Mouse (Mus musculus) ZHBTc4 (cell line): Measurements from ENCODE around the gene Klf15.

Experiments
- DNase-seq: peaks from one replicate; pipeline ENCODE4 v3.0.0-alpha.2; 2011; ENCODE audit warnings: low read depth, low spot score

Klf15 gene

GRCm38 (mm10) chr6:90491956-90492744 is 29.8 kb downstream of the Klf15 start:
- no peak for DNase-seq

GRCm38 (mm10) chr6:90494155-90494554 is 31.8 kb downstream of the Klf15 start:
- no peak for DNase-seq

DNA sequence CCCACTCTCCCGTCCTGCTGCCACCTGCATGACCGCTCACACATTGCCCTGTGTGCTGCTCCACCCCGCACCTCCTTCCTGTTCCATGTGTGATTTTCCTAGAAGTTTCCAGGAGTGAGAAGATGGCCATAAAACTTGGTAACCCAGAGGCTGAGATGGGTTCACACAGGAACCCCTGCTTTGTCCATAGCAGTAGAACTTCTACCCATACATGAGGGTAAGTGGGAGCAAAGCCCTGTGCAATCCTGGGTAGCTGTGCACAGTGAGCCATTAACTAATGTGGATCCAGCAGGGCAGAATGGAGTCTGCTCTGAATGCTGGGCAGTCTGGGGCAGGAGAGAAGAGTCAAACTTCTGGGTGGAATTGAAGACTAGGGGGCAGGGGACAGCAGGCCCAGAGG is 32.2 kb downstream of the Klf15 start:
- DNase-seq: no peak

DNA sequence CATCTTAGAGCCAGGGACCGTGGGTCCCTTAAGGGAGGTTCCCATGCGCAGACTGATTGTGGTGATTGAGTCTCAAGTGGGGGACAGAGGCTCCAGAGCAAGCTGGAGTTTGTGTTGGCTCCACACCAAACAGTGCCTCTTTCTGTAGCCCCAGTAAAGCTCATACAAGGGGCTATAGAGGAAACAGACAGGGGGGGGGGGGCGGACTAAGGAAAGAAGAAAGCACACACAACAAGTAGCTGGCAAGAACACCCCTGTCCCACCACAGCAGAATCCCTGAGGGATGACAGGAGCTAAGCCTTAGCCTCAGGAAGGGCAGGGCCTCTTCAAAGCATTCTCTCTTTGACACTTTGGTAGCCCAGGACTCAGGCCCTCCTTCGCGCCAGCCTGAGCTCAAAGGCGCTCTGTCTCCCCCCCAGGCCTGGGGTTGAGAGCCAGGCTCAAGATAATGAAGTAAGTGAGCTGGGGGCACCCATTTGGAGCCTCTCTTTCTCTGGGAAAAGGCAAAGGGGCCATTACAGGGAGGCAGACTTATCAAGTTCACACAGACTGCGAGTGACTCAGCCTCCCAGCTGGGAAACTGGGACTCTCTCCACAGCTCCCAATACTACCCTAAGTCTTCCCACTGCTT is 33.0 kb downstream of the Klf15 start:
- DNase-seq: no peak

- no peak for DNase-seq
Measured at GRCm38 (mm10) chr6:90496217-90496616, 33.8 kb downstream of the Klf15 start.

DNA sequence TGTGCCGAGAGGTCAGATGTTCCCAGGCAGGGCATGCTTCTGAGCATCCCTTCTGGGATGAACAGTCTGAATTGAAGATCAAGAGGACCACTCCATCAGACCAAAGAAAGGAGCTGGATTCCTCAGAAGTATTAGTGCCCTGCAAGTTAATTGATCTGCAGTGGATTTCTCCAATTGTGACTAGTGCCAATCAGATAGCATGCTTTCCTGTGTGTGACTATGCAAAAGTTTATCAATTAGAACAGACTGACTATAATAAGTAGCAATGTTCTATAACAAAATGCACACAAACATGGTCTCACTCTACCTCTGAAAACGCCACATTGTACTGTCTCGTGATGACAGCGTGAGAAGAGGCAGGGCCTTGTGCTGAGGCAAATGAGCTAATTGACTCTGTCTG is 37.1 kb downstream of the Klf15 start:
- DNase-seq: no peak

DNA sequence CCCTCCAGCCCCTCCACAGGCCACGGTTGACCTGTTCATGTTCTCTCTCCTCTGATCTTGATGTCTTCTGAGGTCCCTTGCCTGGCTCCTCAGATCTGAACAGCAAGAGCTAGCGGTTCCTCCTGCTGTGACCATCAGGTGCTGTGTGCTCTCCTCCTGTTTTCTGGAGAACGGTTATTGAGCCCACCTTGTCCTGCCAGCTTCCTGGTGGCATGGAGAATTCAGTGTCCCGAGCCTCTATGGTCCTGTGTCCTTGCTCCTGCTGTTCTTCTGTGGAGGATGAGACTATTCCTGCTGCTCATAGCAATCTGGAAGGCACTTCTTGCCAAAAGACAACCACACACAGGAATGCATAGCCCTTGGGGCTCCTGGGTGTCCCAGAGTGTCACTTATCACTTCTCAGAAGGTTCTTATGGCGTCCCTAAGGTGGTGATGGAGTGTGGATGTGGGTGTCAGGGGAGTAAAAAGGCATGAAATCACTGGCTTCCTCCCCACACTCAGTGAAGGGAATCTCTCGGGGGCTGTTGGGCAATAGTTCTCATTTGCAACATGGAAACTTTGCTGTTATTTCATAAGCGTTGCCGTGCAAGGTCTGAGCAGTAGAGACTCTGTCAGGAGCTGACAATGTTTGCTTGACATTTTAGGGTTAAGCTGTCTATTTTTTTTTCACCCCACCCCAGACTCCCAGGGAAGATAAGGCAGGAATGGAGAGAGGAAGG is 39.0 kb downstream of the Klf15 start:
- no peak for DNase-seq

DNA sequence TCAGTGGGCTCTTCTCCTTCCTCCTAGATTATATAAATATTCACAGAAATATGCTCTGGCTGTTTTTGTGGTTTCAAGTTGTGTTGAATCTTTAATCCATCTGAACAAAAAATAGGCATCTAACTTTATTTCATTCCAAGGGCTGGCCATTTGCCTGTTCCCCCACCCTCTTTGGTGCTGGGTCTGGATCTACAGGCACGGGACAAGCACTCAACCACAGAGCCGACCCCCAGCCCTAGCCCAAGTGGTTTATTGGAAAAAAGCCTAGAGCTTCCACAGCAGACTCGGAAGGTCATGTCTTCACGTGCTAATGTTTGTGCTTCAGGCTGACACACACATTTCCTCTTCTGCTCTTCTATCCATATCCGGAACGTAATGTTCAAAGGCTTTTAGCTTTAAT is 43.5 kb downstream of the Klf15 start:
- DNase-seq: no peak

DNA sequence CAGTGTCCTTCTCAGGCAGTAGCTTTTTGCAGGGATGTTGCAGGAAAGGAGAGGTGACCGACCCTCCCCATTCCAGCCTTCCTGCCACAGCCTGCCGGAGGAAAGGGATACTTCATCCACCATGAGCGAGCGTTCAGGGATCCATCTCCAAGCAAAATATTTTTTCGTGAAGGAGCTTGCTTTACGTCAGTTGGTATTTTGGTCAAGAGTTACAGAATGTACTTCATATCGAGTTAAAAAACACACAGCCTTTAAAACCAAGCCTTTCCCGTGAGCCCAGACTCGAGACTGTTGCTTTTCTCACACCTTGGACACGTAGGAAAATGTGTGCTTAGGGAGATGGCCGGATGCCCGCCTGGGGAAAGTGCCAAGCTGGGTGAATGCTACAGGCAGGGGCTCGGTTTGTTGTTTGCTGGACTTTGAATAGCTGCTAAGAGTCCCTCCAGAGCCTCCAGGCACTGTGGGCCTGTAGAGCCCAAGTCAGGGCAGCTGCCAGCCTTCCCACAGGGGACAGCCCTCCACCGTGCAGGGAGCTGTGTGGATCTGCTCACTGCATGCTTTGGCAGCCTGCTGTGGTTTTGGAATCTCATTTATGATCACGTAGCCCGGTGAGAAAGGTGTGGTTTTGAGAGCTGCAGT is 44.4 kb downstream of the Klf15 start:
- peak; percentile 41 for DNase-seq

GRCm38 (mm10) chr6:90507443-90507842 is 45.1 kb downstream of the Klf15 start:
- DNase-seq: no peak

GRCm38 (mm10) chr6:90508197-90508624 is 45.8 kb downstream of the Klf15 start:
- DNase-seq: peak; percentile 96

GRCm38 (mm10) chr6:90509085-90509484 is 46.7 kb downstream of the Klf15 start:
- DNase-seq: no peak

- no peak for DNase-seq
Measured at GRCm38 (mm10) chr6:90512416-90512815, 50.0 kb downstream of the Klf15 start.

DNA sequence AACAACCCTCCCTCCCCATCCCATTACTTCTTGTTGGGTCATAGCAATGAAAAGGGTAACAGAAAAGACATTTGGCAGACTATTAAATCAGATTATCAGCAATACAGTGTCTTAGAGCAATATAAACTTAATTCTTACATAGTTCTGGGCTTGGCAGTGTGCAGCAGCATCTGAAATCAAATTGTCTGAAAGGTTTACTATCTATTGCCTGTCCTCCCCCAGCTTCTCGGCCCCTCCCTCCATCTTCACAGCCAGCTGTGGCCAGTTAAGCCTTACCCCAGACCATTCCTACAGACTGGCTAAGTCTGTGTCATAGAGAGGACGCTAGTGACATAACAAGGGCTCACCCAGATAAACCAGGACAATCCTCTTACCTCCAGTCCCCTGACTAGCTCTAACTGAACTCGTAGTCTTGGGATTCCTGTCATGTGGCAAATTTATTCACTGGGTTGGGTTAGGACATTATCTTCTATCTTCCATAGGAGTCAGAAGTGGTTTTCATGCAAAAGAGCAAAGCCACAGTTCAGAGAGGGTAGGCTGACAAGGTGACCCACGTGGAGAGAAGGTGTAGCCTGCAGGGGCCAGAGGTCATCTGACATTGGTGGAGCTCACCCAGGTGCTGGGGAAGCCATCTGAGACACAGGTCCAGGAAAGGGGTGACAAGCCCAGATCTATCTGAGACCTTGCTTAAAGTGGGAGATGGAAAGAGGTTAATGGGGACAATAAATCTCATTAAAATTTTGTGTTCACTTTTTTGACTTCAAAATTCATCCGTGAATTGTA is 50.9 kb downstream of the Klf15 start:
- DNase-seq: no peak

GRCm38 (mm10) chr6:90514369-90514768 is 52.0 kb downstream of the Klf15 start:
- DNase-seq: no peak

DNA sequence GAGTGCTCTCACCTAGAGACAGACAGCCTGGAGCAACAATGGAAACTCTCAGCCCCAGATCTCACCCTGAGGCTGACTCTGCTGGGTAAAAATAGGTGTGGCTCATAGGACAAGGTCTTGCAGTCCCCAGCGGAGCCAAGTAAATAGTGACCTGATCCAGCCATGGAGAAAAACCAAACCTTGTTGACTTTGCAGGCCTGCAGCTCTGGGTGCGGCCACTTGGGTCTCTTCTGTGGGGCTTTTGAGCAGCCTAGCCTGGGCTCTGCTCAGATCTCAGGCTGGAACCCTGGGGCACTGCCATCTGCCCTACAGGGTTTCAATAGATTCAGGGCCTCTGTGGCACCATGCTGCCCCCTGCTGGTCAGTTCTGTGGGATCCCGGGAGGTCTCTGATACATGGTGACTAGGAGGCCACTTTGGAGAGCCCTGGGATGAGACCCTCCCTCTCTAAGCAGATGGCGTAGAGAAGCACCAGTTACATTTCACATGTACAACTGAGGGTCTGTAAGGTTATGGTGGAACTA is 52.6 kb downstream of the Klf15 start:
- peak; percentile 93 for DNase-seq

GRCm38 (mm10) chr6:90518892-90519291 is 56.5 kb downstream of the Klf15 start:
- peak; percentile 34 for DNase-seq

DNA sequence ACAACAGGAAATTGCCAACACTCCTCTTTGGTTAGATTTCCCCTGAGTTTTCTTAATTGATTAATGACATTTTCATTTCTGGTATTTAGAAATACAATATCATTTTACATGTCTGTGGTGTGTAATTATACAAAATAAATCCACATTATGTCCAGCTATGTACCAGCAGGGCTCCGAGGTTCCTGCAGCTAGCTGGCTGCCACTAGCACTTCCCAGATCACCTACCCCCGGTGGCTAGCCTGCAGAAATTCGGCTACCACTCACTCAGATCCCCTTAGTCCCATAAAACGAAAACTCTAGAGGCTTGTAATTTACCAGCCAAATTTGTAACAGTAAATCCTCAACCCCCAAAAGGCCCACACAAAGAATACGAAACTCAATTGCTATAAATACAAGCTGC is 57.0 kb downstream of the Klf15 start:
- no peak for DNase-seq
